Comparison of ENCODE assay signal across 10 mouse cellular contexts in the genomic region with DNA sequence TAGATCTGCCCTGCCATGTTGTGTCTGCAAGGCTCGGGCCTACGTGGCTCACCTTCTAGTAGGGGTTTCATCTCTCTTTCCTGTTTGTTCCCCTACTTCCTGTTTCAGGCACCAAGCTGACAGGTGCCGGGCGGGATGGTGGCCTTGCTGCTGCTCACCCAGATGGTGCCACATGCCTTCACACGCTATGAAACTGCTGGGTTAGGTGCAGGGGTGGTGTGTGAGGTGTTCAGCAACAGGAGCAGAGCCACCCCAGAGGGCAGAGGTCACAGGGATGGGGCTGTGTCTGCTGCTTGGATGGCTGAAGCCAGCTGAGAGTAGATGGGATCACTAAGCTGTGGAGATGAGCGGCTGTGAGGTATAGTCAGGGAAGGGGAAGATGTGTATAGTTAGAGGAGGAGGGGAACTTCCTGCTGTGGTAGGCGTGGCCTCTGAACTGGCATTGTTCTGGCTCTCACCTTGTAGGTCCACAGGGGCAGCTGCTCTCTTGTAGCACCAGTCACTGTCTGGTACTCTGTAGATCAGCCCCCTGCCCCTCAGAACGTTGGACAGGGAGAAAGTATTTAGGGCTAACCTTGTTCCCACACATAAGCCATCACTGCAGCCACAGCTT. TPM values are rescaled to one million over a fixed set of nuclear protein-coding genes. Genes with fewer than 3 reads are reported as not detected.
DNase-seq lines count a peak whose midpoint lies in the region; ATAC-seq lines count a peak whose summit lies in the region.
"Had no signal": no experiment of that assay in that cellular context is flagged by ENCODE, and none has a peak within 500 bp of the region (broad histone marks: within the 10 kb centered on the region; RNA-seq: fewer than 3 reads in every experiment).

No protein-coding gene starts in this region.

- H3K36me3 ChIP-seq in midbrain, embryonic 12.5 days: 0 out of 2 replicates have a peak, but pooled peaks cover 7% of the 10 kb centered on the region
- H3K36me3 ChIP-seq in midbrain, embryonic 16.5 days (ENCODE audit: control insufficient read depth, insufficient read depth, low read length): no peaks in the 10 kb centered on the region
- H3K36me3 ChIP-seq in kidney, embryonic 15.5 days: peaks cover 6% of the 10 kb centered on the region
- H3K36me3 ChIP-seq: lung, embryonic 15.5 days had no signal

- H3K27me3 ChIP-seq in midbrain, embryonic 12.5 days: no peaks in the 10 kb centered on the region
- H3K27me3 ChIP-seq in midbrain, embryonic 16.5 days (ENCODE audit: control insufficient read depth, insufficient read depth, low read depth, low read length): no peaks in the 10 kb centered on the region
- no peaks in the 10 kb centered on the region for H3K27me3 ChIP-seq in kidney, embryonic 15.5 days
- H3K27me3 ChIP-seq: lung, embryonic 15.5 days had no signal

- WGBS in midbrain, embryonic 12.5 days: 57% methylated on average over 8 of the region's 8 CpGs
- 64% methylated on average over 8 of the region's 8 CpGs for WGBS in midbrain, embryonic 16.5 days
- WGBS in kidney, embryonic 15.5 days: 68% methylated on average over 8 of the region's 8 CpGs

- 0 out of 2 replicates have a peak overlapping the region, but pooled peaks have one; percentile 12 for H3K27ac ChIP-seq in midbrain, embryonic 12.5 days (replicated peaks)
- no peak overlapping the region for H3K27ac ChIP-seq in midbrain, embryonic 16.5 days (ENCODE audit: low read length)
- H3K27ac ChIP-seq in kidney, embryonic 15.5 days: no peak overlapping the region
- H3K27ac ChIP-seq: lung, embryonic 15.5 days had no signal

- H3K4me3 ChIP-seq in midbrain, embryonic 12.5 days: no peak overlapping the region
- H3K4me3 ChIP-seq in midbrain, embryonic 16.5 days (ENCODE audit: low read depth, low read length): no peak overlapping the region
- H3K4me3 ChIP-seq in kidney, embryonic 15.5 days (replicated peaks): no peak overlapping the region
- H3K4me3 ChIP-seq: lung, embryonic 15.5 days had no signal

- no peak overlapping the region for H3K4me2 ChIP-seq in midbrain, embryonic 12.5 days (replicated peaks)
- H3K4me2 ChIP-seq in midbrain, embryonic 16.5 days (ENCODE audit: low read length): no peak overlapping the region
- H3K4me2 ChIP-seq in kidney, embryonic 15.5 days: no peak overlapping the region
- H3K4me2 ChIP-seq: lung, embryonic 15.5 days had no signal

- DNase-seq in adrenal gland, postnatal 14 days: peak; percentile 8
- no peak for DNase-seq in adrenal gland, postnatal 36 days
- DNase-seq in thymus, postnatal 25 days: peak; percentile 84
- no peak for DNase-seq in adrenal gland, adult (ENCODE audit: inconsistent age in 2 of 2, low spot score in 1 of 2)
- DNase-seq: embryo, embryonic 11 days had no signal

- H3K4me1 ChIP-seq in midbrain, embryonic 12.5 days: peaks cover 39% of the 10 kb centered on the region
- H3K4me1 ChIP-seq in midbrain, embryonic 16.5 days (ENCODE audit: control insufficient read depth, insufficient read depth, low read length): peaks cover 21% of the 10 kb centered on the region
- H3K4me1 ChIP-seq in kidney, embryonic 15.5 days: peaks cover 58% of the 10 kb centered on the region

- H3K9me3 ChIP-seq in midbrain, embryonic 12.5 days: no peaks in the 10 kb centered on the region
- no peaks in the 10 kb centered on the region for H3K9me3 ChIP-seq in midbrain, embryonic 16.5 days (replicated peaks; ENCODE audit: control insufficient read depth, low read length, poor library complexity, severe bottlenecking)
- no peaks in the 10 kb centered on the region for H3K9me3 ChIP-seq in kidney, embryonic 15.5 days (replicated peaks)
- H3K9me3 ChIP-seq: lung, embryonic 15.5 days had no signal

- no peak for ATAC-seq in midbrain, embryonic 12.5 days (ENCODE audit: low FRiP score, low read depth)
- ATAC-seq in midbrain, embryonic 16.5 days: no peak
- ATAC-seq in monocyte, adult 5-6 weeks (replicated peaks; ENCODE audit: insufficient number of reproducible peaks, low FRiP score, low TSS enrichment, poor library complexity, severe bottlenecking): peak; percentile 30; the same call in 1 of the 2 replicates
- no peak for ATAC-seq in kidney, embryonic 15.5 days (replicated peaks; ENCODE audit: low FRiP score)

- H3K9ac ChIP-seq in midbrain, embryonic 12.5 days (replicated peaks): no peak overlapping the region
- no peak overlapping the region for H3K9ac ChIP-seq in midbrain, embryonic 16.5 days (ENCODE audit: low read depth, low read length)
- no peak overlapping the region for H3K9ac ChIP-seq in kidney, embryonic 15.5 days
- H3K9ac ChIP-seq: lung, embryonic 15.5 days had no signal

RNA-seq across cellular contexts. Expression of a gene that starts 42.5 kb away (rescaled TPM):
- 45.4 and 57.5 TPM in 2 replicates for total RNA-seq in adrenal gland, postnatal 14 days (2021)
- total RNA-seq in adrenal gland, postnatal 36 days (2021): 10 to 100 TPM; 58.1 to 62.7 TPM
- polyA plus RNA-seq in midbrain, embryonic 12.5 days (2016; fragmentation: Nextera tagmentation; extraction: Ambion mirVana): 80.7 and 86.2 TPM in 2 replicates
- polyA plus RNA-seq in midbrain, embryonic 16.5 days (2015; fragmentation: Nextera tagmentation; extraction: Ambion mirVana): 45.7 and 49.0 TPM in 2 replicates
- total RNA-seq in monocyte, adult 5-6 weeks (2017): 39.5 to 77.2 TPM (median 42.9 TPM) in 3 replicates
- 47.6 and 49.0 TPM in 2 replicates for polyA plus RNA-seq in kidney, embryonic 15.5 days (2015; fragmentation: Nextera tagmentation; extraction: Ambion mirVana)

Comparison
In these comparisons a context has a peak if more than half of its experiments do, and no peak if none do; other contexts are left out.
1. DNase-seq: peak in adrenal gland, postnatal 14 days (single experiment) and thymus, postnatal 25 days (single experiment); none in adrenal gland, postnatal 36 days (0 of 2) and adrenal gland, adult (0 of 2).